Mouse (Mus musculus) cerebellum, postnatal 4 days (tissue): Measurements from ENCODE around the gene Zfp11.
"Not testable (repeated sequence)": the region's sequence is repeated elsewhere in the genome, so short reads cannot be mapped to it uniquely, and the experiment has no call there.

Experiments used
- DNase-seq, 2 experiments: peaks; one replicate each; pipeline ENCODE4 v3.0.0; 2022; ENCODE audit warnings: low spot score in 2 of 2, mixed read lengths in 1 of 2

Gene Zfp11

GRCm38 (mm10) chr5:129670036-129670458, at the start of gene Zfp11:
Gene Zfp11 (minus strand): TSS chr5:129670099.
- peak; percentile 77 to 88 for DNase-seq

- DNase-seq, result no peak
These were observed 47.1 kb upstream of the Zfp11 start for GRCm38 (mm10) chr5:129717016-129717415.

GRCm38 (mm10) chr5:129715326-129715861, 45.5 kb upstream of the Zfp11 start, which contains the start of gene Mrps17:
Gene Mrps17 (plus strand): TSS chr5:129715497.
- DNase-seq, result peak; percentile 78 to 90

GRCm38 (mm10) chr5:129708412-129708811, 38.5 kb upstream of the Zfp11 start, which contains the start of gene Sept14:
Gene Sept14 (minus strand): TSS chr5:129708512.
- no peak for DNase-seq

- no peak for DNase-seq
These were observed 33.5 kb upstream of the Zfp11 start for GRCm38 (mm10) chr5:129703368-129703767.

GRCm38 (mm10) chr5:129701706-129702105, 31.8 kb upstream of the Zfp11 start:
- no peak for DNase-seq

- no peak for DNase-seq
These were observed 30.6 kb upstream of the Zfp11 start for GRCm38 (mm10) chr5:129700506-129700905.

GRCm38 (mm10) chr5:129690528-129690927, 20.6 kb upstream of the Zfp11 start:
- no peak for DNase-seq

- DNase-seq, result no peak
These were observed 17.7 kb upstream of the Zfp11 start for GRCm38 (mm10) chr5:129687621-129688020.

GRCm38 (mm10) chr5:129685141-129685540, 15.2 kb upstream of the Zfp11 start:
- not testable (repeated sequence) for DNase-seq

- no peak for DNase-seq
These were observed 355 bp downstream of the Zfp11 start for GRCm38 (mm10) chr5:129669453-129670035.

GRCm38 (mm10) chr5:129667851-129668250, 2.0 kb downstream of the Zfp11 start:
- no peak for DNase-seq

- no peak for DNase-seq
These were observed 3.5 kb downstream of the Zfp11 start for GRCm38 (mm10) chr5:129666271-129666909.

- no peak for DNase-seq
These were observed 5.8 kb downstream of the Zfp11 start for GRCm38 (mm10) chr5:129664090-129664489.

- no peak for DNase-seq
These were observed 12.0 kb downstream of the Zfp11 start for GRCm38 (mm10) chr5:129657931-129658330.

- no peak for DNase-seq
These were observed 12.9 kb downstream of the Zfp11 start for GRCm38 (mm10) chr5:129657016-129657415.

GRCm38 (mm10) chr5:129650858-129651257, 19.0 kb downstream of the Zfp11 start:
- DNase-seq, result no peak

GRCm38 (mm10) chr5:129632270-129633250, 37.3 kb downstream of the Zfp11 start:
- DNase-seq, result not testable (repeated sequence)

- not testable (repeated sequence) for DNase-seq
These were observed 43.3 kb downstream of the Zfp11 start for GRCm38 (mm10) chr5:129626586-129626985.

- no peak for DNase-seq
These were observed 43.8 kb downstream of the Zfp11 start for GRCm38 (mm10) chr5:129626099-129626498.

GRCm38 (mm10) chr5:129621361-129621760, 48.5 kb downstream of the Zfp11 start:
- no peak for DNase-seq

- DNase-seq, result not testable (repeated sequence)
These were observed 49.3 kb downstream of the Zfp11 start for GRCm38 (mm10) chr5:129620600-129620999.
